Mouse (Mus musculus) stomach, embryonic 14.5 days (tissue): ENCODE data around the gene Cwh43. TPM values are rescaled to one million over a fixed set of nuclear protein-coding genes. Genes with fewer than 3 reads are reported as not detected.
A peak's percentile ranks its signal among the peaks of the same experiment; 100 is the strongest.

Experiments used
- ATAC-seq: fragments of 200-750 bp; cut with Nextera tagmentation; 2 replicates; pipeline ENCODE4 v1.8.0; 2017; ENCODE audit warnings: low read depth, moderate TSS enrichment; ENCODE audit not compliant: insufficient number of reproducible peaks, insufficient read depth, low FRiP score
- H3K27ac ChIP-seq: fragments of 300-500 bp; sonication (generic); 2 replicates; pipeline ENCODE4 v1.5.1; 2014; ENCODE audit warnings: mild to moderate bottlenecking, low read length, moderate library complexity, mixed read lengths
- H3K27me3 ChIP-seq: fragments of 300-500 bp; sonication (generic); 2 replicates; pipeline ENCODE4 v1.6.1; 2014; ENCODE audit warnings: low read length, control low read depth, mixed read lengths; ENCODE audit not compliant: control insufficient read depth, insufficient read depth
- H3K36me3 ChIP-seq: fragments of 300-500 bp; sonication (generic); 2 replicates; pipeline ENCODE4 v1.6.1; 2014; ENCODE audit warnings: mild to moderate bottlenecking, control low read depth, low read length, moderate library complexity, mixed read lengths; ENCODE audit not compliant: control insufficient read depth, insufficient read depth
- H3K4me1 ChIP-seq: fragments of 300-500 bp; sonication (generic); 2 replicates; pipeline ENCODE4 v1.6.1; 2014; ENCODE audit warnings: low read length, control low read depth, mixed read lengths; ENCODE audit not compliant: control insufficient read depth, insufficient read depth
- H3K4me2 ChIP-seq: fragments of 300-500 bp; sonication (generic); replicated peaks from 2 replicates; pipeline ENCODE4 v1.6.1; 2014; ENCODE audit warnings: low read depth, low read length, control low read depth
- H3K4me3 ChIP-seq: fragments of 300-500 bp; sonication (generic); 2 replicates; pipeline ENCODE4 v1.5.1; 2014; ENCODE audit warnings: low read depth, low read length, control low read depth
- H3K9ac ChIP-seq: fragments of 300-500 bp; sonication (generic); replicated peaks from 2 replicates; pipeline ENCODE4 v1.6.1; 2014; ENCODE audit warnings: low read depth, mild to moderate bottlenecking, control low read depth, low read length, moderate library complexity, mixed read lengths
- H3K9me3 ChIP-seq: fragments of 300-500 bp; sonication (generic); 2 replicates; pipeline ENCODE4 v1.6.1; 2016; ENCODE audit warnings: low read depth, low read length, control low read depth; ENCODE audit not compliant: control insufficient read depth
- WGBS: fragments of 180-500 bp; shearing (Covaris S2); extraction: QIAGEN DNeasy Blood & Tissue Kit; methylation state at CpG from one replicate; pipeline ENCODE4 v1.1.7; 2014; 5-methylcytosine and 5-hydroxymethylcytosine counted together
- polyA plus RNA-seq: library from polyadenylated mRNA; unstranded; fragments of >200 nt; fragmentation: Nextera tagmentation; extraction: Ambion mirVana; gene quantifications from 2 replicates; pipeline ENCODE4 v1.2.1, GENCODE M21; 2014

The Cwh43 gene
- polyA plus RNA-seq, 1 experiment from 2014 or later, result not detected

- Histone ChIP-seq H3K4me3 (no peak overlapping the region), H3K9me3 (no peaks in the 10 kb centered on the region), H3K27me3 (peaks cover 12% of the 10 kb centered on the region; the same call in 1 of the 2 replicates), H3K27ac (no peak overlapping the region), H3K4me1 (peaks cover 9% of the 10 kb centered on the region), H3K4me2 (no peak overlapping the region), H3K9ac (no peak overlapping the region), H3K36me3 (no peaks in the 10 kb centered on the region)
- WGBS, result 76% methylated on average over 6 of the region's 6 CpGs
- ATAC-seq, result no peak
These were observed 1.1 kb upstream of the Cwh43 start for GRCm38 (mm10) chr5:73404790-73405189.

DNA sequence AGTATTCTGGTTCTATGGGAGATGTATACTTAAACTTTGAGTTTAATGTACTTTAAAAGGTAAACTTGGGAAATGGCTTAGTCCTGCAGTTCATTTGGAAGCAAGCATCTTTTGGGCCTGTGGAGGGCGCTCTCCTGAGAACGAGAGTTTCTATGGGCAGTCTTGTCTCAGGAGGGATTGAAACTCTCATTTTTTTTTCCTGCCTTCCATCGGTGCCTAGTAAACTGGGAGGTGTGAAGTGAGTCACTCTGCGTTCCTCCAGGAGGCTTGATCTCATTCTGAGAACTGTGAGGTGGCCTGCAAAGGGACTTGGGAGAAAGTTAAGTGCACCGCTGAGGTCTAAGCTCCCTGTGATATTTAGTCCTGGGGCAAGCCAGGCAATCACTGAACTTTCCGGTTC is 986 bp downstream of the Cwh43 start:
- H3K9ac ChIP-seq, result no peak overlapping the region
- peaks cover 12% of the 10 kb centered on the region; the same call in 1 of the 2 replicates for H3K27me3 ChIP-seq
- ATAC-seq, result no peak
- no peak overlapping the region for H3K4me2 ChIP-seq
- WGBS, result 28% methylated on average over 6 of the region's 6 CpGs
- H3K4me3 ChIP-seq, result no peak overlapping the region
- H3K9me3 ChIP-seq, result no peaks in the 10 kb centered on the region
- no peaks in the 10 kb centered on the region for H3K36me3 ChIP-seq
- peaks cover 4% of the 10 kb centered on the region; the same call in 1 of the 2 replicates for H3K4me1 ChIP-seq
- no peak overlapping the region for H3K27ac ChIP-seq

- no peak for ATAC-seq
These were observed 4.1 kb downstream of the Cwh43 start for GRCm38 (mm10) chr5:73409970-73410369.

DNA sequence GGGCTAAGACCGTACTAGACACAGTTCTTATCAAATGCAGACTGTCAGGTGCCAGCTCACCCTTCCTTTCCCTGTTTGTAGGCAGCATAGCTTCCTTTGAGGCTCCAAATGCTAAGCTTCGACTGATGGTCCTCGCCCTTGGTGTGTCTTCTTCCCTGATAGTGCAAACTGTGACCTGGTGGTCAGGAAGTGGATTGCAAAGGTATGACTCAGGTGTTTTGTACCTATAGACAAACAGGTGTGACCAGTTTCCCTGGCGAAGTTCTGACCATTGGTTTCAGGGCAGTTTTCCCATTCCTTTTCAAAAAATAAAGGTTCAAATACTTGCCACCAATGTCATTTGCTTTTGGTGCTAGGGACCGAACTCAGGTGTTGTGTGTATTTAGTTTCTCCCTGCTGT is 5.9 kb downstream of the Cwh43 start:
- Histone ChIP-seq H3K9ac (no peak overlapping the region), H3K27me3 (0 out of 2 replicates have a peak, but pooled peaks cover 3% of the 10 kb centered on the region), H3K4me1 (no peaks in the 10 kb centered on the region), H3K4me2 (no peak overlapping the region), H3K27ac (no peak overlapping the region), H3K4me3 (no peak overlapping the region), H3K36me3 (no peaks in the 10 kb centered on the region), H3K9me3 (no peaks in the 10 kb centered on the region)
- ATAC-seq, result no peak
- WGBS, result 70% methylated on average over 5 of the region's 5 CpGs

More at GRCm38 (mm10) chr5:73409970-73410369, 4.1 kb downstream of the Cwh43 start:
- Histone ChIP-seq H3K4me3 (no peak overlapping the region), H3K9ac (no peak overlapping the region), H3K9me3 (no peaks in the 10 kb centered on the region), H3K4me1 (peaks cover 4% of the 10 kb centered on the region; the same call in 1 of the 2 replicates), H3K27ac (no peak overlapping the region), H3K36me3 (no peaks in the 10 kb centered on the region), H3K4me2 (no peak overlapping the region), H3K27me3 (peaks cover 9% of the 10 kb centered on the region; the same call in 1 of the 2 replicates)
- 77% methylated on average over 5 of the region's 5 CpGs for WGBS

DNA sequence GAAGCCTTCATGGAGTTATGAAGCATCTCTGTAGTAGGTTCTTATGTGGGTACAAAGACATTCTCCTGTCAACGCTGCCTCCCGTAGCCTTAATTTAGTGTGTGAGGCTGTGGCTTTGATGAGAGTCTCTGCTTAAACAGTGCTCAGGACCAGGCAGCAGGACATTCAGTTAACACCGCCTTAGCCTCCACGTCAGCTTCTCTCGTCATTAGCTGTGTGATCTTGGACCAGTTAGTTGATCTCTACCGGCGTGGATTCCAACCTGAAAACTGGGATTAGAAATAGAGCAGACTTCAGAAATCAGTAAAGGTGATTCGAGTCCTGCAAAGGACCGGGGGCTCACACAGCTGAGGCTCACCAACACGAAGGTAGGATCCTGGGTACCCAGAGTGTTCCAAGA is 8.3 kb downstream of the Cwh43 start:
- Histone ChIP-seq H3K4me3 (no peak overlapping the region), H3K27me3 (no peaks in the 10 kb centered on the region), H3K9ac (no peak overlapping the region), H3K4me1 (no peaks in the 10 kb centered on the region), H3K9me3 (no peaks in the 10 kb centered on the region), H3K4me2 (no peak overlapping the region), H3K36me3 (no peaks in the 10 kb centered on the region), H3K27ac (no peak overlapping the region)
- ATAC-seq, result no peak
- WGBS, result 90% methylated on average over 10 of the region's 10 CpGs

DNA sequence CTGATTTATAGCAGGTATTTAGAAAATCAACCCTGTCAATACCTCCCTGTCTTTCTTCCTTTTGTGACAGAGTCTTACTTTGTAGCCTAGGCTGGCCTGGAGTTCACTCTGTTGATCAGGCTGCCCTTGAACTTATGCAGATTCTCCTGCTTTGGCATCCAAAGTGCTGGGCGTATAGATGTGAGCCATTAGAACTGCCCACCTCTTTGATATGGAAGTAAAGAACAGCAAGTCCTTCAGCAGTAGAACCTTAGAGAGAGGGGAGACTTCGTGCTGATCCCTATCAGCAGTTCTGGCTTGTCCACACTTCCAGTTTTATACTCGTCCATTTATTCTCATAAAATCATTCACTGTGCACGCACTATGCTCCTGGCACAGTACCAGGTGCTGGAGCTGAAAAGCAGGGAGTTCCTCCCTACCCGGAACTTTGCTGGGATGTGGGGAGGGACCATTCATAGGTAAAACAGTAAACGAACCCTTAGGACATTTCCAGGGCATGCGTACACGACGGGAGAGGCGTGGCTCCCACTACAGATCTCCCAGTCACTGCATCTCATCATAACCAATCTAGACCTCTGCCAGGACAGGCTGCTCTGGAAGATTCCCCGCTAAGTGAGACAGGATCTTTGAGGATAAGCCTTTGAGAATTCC is 13.3 kb downstream of the Cwh43 start:
- no peak for ATAC-seq
- H3K4me2 ChIP-seq, result no peak overlapping the region
- no peak overlapping the region for H3K9ac ChIP-seq
- no peak overlapping the region for H3K27ac ChIP-seq
- no peak overlapping the region for H3K4me3 ChIP-seq
- H3K36me3 ChIP-seq, result no peaks in the 10 kb centered on the region
- H3K4me1 ChIP-seq, result no peaks in the 10 kb centered on the region
- H3K9me3 ChIP-seq, result no peaks in the 10 kb centered on the region
- H3K27me3 ChIP-seq, result no peaks in the 10 kb centered on the region
- 50% methylated on average over 11 of the region's 11 CpGs for WGBS

- Histone ChIP-seq H3K9ac (no peak overlapping the region), H3K27ac (no peak overlapping the region), H3K4me1 (no peaks in the 10 kb centered on the region), H3K27me3 (no peaks in the 10 kb centered on the region), H3K4me3 (no peak overlapping the region), H3K9me3 (no peaks in the 10 kb centered on the region), H3K4me2 (no peak overlapping the region), H3K36me3 (no peaks in the 10 kb centered on the region)
- no peak for ATAC-seq
- 64% methylated on average over 6 of the region's 6 CpGs for WGBS
These were observed 20.9 kb downstream of the Cwh43 start for GRCm38 (mm10) chr5:73426824-73427223.

- peak; percentile 23; the same call in 1 of the 2 replicates for ATAC-seq
- H3K9ac ChIP-seq, result no peak overlapping the region
- no peak overlapping the region for H3K4me2 ChIP-seq
These were observed 25.7 kb downstream of the Cwh43 start for GRCm38 (mm10) chr5:73431581-73431980.

GRCm38 (mm10) chr5:73432805-73433204 is 26.9 kb downstream of the Cwh43 start:
- Histone ChIP-seq H3K4me2 (no peak overlapping the region), H3K9ac (no peak overlapping the region), H3K4me3 (no peak overlapping the region), H3K27me3 (no peaks in the 10 kb centered on the region), H3K4me1 (no peaks in the 10 kb centered on the region), H3K27ac (no peak overlapping the region), H3K9me3 (no peaks in the 10 kb centered on the region), H3K36me3 (no peaks in the 10 kb centered on the region)
- ATAC-seq, result no peak
- 86% methylated on average over 6 of the region's 6 CpGs for WGBS

More at GRCm38 (mm10) chr5:73431581-73431980, 25.7 kb downstream of the Cwh43 start:
- H3K27me3 ChIP-seq, result no peaks in the 10 kb centered on the region
- no peaks in the 10 kb centered on the region for H3K36me3 ChIP-seq
- 22% methylated on average over 14 of the region's 14 CpGs for WGBS
- no peaks in the 10 kb centered on the region for H3K4me1 ChIP-seq
- H3K4me3 ChIP-seq, result no peak overlapping the region
- no peak overlapping the region for H3K27ac ChIP-seq
- no peaks in the 10 kb centered on the region for H3K9me3 ChIP-seq
